Mouse (Mus musculus) frontal cortex, adult 2 months (tissue): Measurements from ENCODE around the gene Ankrd13d. TPM values are rescaled to one million over a fixed set of nuclear protein-coding genes. Genes with fewer than 3 reads are reported as not detected.
A peak's percentile ranks its signal among the peaks of the same experiment; 100 is the strongest.

Experiments used
- DNase-seq, 2 experiments: peaks; one replicate each; pipeline ENCODE4 v3.0.0; 2022; ENCODE audit warnings: low spot score in 1 of 2; ENCODE audit errors: extremely low spot score in 1 of 2
- polyA plus RNA-seq: library from polyadenylated mRNA; depleted of rRNA; stranded (reverse); fragments of >200 nt; gene quantifications from 2 replicates; pipeline ENCODE4 v1.2.3, GENCODE M21; 2012

The Ankrd13d gene
- polyA plus RNA-seq, 1 experiment, result 77.0 TPM

- DNase-seq, result peak in 1 of 2 experiments; percentile 59
Measured at GRCm38 (mm10) chr19:4301735-4302651, 19.1 kb upstream of the Ankrd13d start.

GRCm38 (mm10) chr19:4300852-4301734 lies 18.2 kb upstream of the Ankrd13d start:
- no peak for DNase-seq

- DNase-seq, result no peak
Measured at GRCm38 (mm10) chr19:4300271-4300704, 17.4 kb upstream of the Ankrd13d start.

- DNase-seq, result no peak
Measured at GRCm38 (mm10) chr19:4299574-4300270, 16.8 kb upstream of the Ankrd13d start.

- no peak for DNase-seq
Measured at GRCm38 (mm10) chr19:4299126-4299525, 16.2 kb upstream of the Ankrd13d start.

GRCm38 (mm10) chr19:4298322-4299121 lies 15.6 kb upstream of the Ankrd13d start:
- no peak for DNase-seq

- DNase-seq, result no peak
Measured at GRCm38 (mm10) chr19:4297851-4298250, 14.9 kb upstream of the Ankrd13d start.

GRCm38 (mm10) chr19:4296611-4297010 lies 13.7 kb upstream of the Ankrd13d start:
- no peak for DNase-seq

- no peak for DNase-seq
Measured at GRCm38 (mm10) chr19:4295391-4295790, 12.5 kb upstream of the Ankrd13d start.

GRCm38 (mm10) chr19:4294381-4295097 lies 11.6 kb upstream of the Ankrd13d start:
- DNase-seq, result no peak

GRCm38 (mm10) chr19:4291161-4291560 lies 8.2 kb upstream of the Ankrd13d start:
- DNase-seq, result no peak

- DNase-seq, result no peak
Measured at GRCm38 (mm10) chr19:4290749-4291148, 7.8 kb upstream of the Ankrd13d start.

- DNase-seq, result no peak
Measured at GRCm38 (mm10) chr19:4283653-4284052, 716 bp upstream of the Ankrd13d start.

- no peak for DNase-seq
Measured at GRCm38 (mm10) chr19:4280425-4280824, 2.5 kb downstream of the Ankrd13d start.

- DNase-seq, result no peak
Measured at GRCm38 (mm10) chr19:4279487-4279886, 3.5 kb downstream of the Ankrd13d start.

- no peak for DNase-seq
Measured at GRCm38 (mm10) chr19:4270972-4271371, 12.0 kb downstream of the Ankrd13d start.

GRCm38 (mm10) chr19:4270187-4270586 lies 12.8 kb downstream of the Ankrd13d start:
- no peak for DNase-seq

- DNase-seq, result peak; percentile 54 to 76
Measured at GRCm38 (mm10) chr19:4268566-4269361, 14.2 kb downstream of the Ankrd13d start, which contains the start of gene Ssh3. TSS of gene Ssh3 (minus strand) at chr19:4269180.
